Mouse (Mus musculus): Measurements from ENCODE around the gene Il4ra.

Il4ra gene

GRCm38 (mm10) chr7:125550881-125551381 is 989 bp upstream of the Il4ra start:
- DNase-seq: no peak

- no peak for DNase-seq
Observed at GRCm38 (mm10) chr7:125552851-125553555, 1.1 kb downstream of the Il4ra start.

GRCm38 (mm10) chr7:125553653-125554428 is 1.9 kb downstream of the Il4ra start:
- DNase-seq: no peak

- DNase-seq: no peak
Observed at GRCm38 (mm10) chr7:125554456-125555114, 2.7 kb downstream of the Il4ra start.

- no peak for DNase-seq
Observed at GRCm38 (mm10) chr7:125555351-125555872, 3.5 kb downstream of the Il4ra start.

- DNase-seq: no peak
Observed at GRCm38 (mm10) chr7:125556096-125556495, 4.2 kb downstream of the Il4ra start.

- DNase-seq: no peak
Observed at GRCm38 (mm10) chr7:125556865-125557264, 4.9 kb downstream of the Il4ra start.

GRCm38 (mm10) chr7:125558401-125558945 is 6.6 kb downstream of the Il4ra start:
- DNase-seq: no peak

GRCm38 (mm10) chr7:125558997-125559396 is 7.1 kb downstream of the Il4ra start:
- DNase-seq: no peak

GRCm38 (mm10) chr7:125559537-125559936 is 7.6 kb downstream of the Il4ra start:
- no peak for DNase-seq

GRCm38 (mm10) chr7:125560146-125560785 is 8.3 kb downstream of the Il4ra start:
- DNase-seq: peak in 1 of 2 experiments; percentile 16

- peak; percentile 73 to 77 for DNase-seq
Observed at GRCm38 (mm10) chr7:125561085-125561690, 9.3 kb downstream of the Il4ra start.

GRCm38 (mm10) chr7:125562413-125562812 is 10.5 kb downstream of the Il4ra start:
- DNase-seq: no peak

GRCm38 (mm10) chr7:125563093-125563492 is 11.2 kb downstream of the Il4ra start:
- DNase-seq: no peak

- no peak for DNase-seq
Observed at GRCm38 (mm10) chr7:125564316-125565024, 12.6 kb downstream of the Il4ra start.

- no peak for DNase-seq
Observed at GRCm38 (mm10) chr7:125565516-125566285, 13.8 kb downstream of the Il4ra start.

GRCm38 (mm10) chr7:125566420-125566819 is 14.5 kb downstream of the Il4ra start:
- DNase-seq: no peak

- no peak for DNase-seq
Observed at GRCm38 (mm10) chr7:125568888-125569287, 17.0 kb downstream of the Il4ra start.

- no peak for DNase-seq
Observed at GRCm38 (mm10) chr7:125571891-125572290, 20.0 kb downstream of the Il4ra start.

GRCm38 (mm10) chr7:125572737-125573136 is 20.8 kb downstream of the Il4ra start:
- DNase-seq: no peak

Measured in spleen, adult 18-20 months (tissue).